Mouse (Mus musculus) MEL (cell line): ENCODE measurements around the gene Rbbp6. TPM values are rescaled to one million over a fixed set of nuclear protein-coding genes. Genes with fewer than 3 reads are reported as not detected.

Experiments used
- DNase-seq: peaks from one replicate; pipeline ENCODE4 v3.0.0; 2011; ENCODE audit warnings: low read depth, low spot score
- H3K27ac ChIP-seq: 2 replicates; pipeline ENCODE4 v1.5.1; 2012; ENCODE audit warnings: low read depth, mild to moderate bottlenecking, control low read depth, low read length, moderate library complexity; ENCODE audit not compliant: control insufficient read depth
- H3K27me3 ChIP-seq, 2 experiments: fragments of 150-350 bp in 1 of 2; sonication (generic) in 1 of 2; 2 replicates each; pipeline ENCODE4 v1.6.1; 2012; ENCODE audit warnings: low read length in 2 of 2, mild to moderate bottlenecking in 2 of 2, improper control_type of control experiment in 1 of 2, moderate library complexity in 1 of 2; ENCODE audit not compliant: insufficient read depth in 2 of 2, control insufficient read depth in 1 of 2
- H3K36me3 ChIP-seq, 2 experiments: 2 replicates each; pipeline ENCODE4 v1.6.1; 2012 to 2014; ENCODE audit warnings: low read length in 2 of 2, improper control_type of control experiment in 1 of 2, inconsistent platforms in 1 of 2, mild to moderate bottlenecking in 1 of 2; ENCODE audit not compliant: insufficient read depth in 2 of 2, control insufficient read depth in 1 of 2
- H3K4me1 ChIP-seq, 2 experiments: fragments of 150-350 bp in 1 of 2; sonication (generic) in 1 of 2; 2 replicates each; pipeline ENCODE4 v1.6.1; 2012; ENCODE audit warnings: low read length in 2 of 2, improper control_type of control experiment in 1 of 2, mild to moderate bottlenecking in 1 of 2; ENCODE audit not compliant: insufficient read depth in 2 of 2, control insufficient read depth in 1 of 2
- H3K4me3 ChIP-seq, 2 experiments: fragments of 150-350 bp in 1 of 2; sonication (generic) in 1 of 2; 2 replicates each; pipeline ENCODE4 v1.5.1; 2012; ENCODE audit warnings: low read depth in 2 of 2, low read length in 2 of 2, mild to moderate bottlenecking in 2 of 2, moderate library complexity in 2 of 2, control low read depth in 1 of 2, improper control_type of control experiment in 1 of 2; ENCODE audit not compliant: control insufficient read depth in 1 of 2, insufficient read depth in 1 of 2
- H3K79me2 ChIP-seq: 2 replicates; pipeline ENCODE4 v1.6.1; 2012; ENCODE audit warnings: mild to moderate bottlenecking, low read length, moderate library complexity; ENCODE audit not compliant: control insufficient read depth, poor library complexity, insufficient read depth
- H3K9ac ChIP-seq: 2 replicates; pipeline ENCODE4 v1.6.1; 2012; ENCODE audit warnings: low read depth, mild to moderate bottlenecking, control low read depth, low read length, moderate library complexity; ENCODE audit not compliant: control insufficient read depth, poor library complexity, severe bottlenecking
- H3K9me3 ChIP-seq: fragments of 150-350 bp; sonication (generic); replicated peaks from 2 replicates; pipeline ENCODE4 v1.6.1; 2012; ENCODE audit warnings: mild to moderate bottlenecking, low read length, improper control_type of control experiment, moderate library complexity; ENCODE audit not compliant: insufficient read depth
- BHLHE40 ChIP-seq: IDR thresholded peaks from 2 replicates; pipeline ENCODE4 v1.6.1; 2012; ENCODE audit warnings: low read depth, mild to moderate bottlenecking, inconsistent platforms, low read length, improper control_type of control experiment, borderline replicate concordance
- CTCF ChIP-seq, 3 experiments: IDR thresholded peaks in 2 of 3; conservative IDR thresholded peaks in 1 of 3; 2 replicates each; pipeline ENCODE4 v1.5.1; 2011 to 2012; ENCODE audit warnings: low read length in 3 of 3, low read depth in 2 of 3, mild to moderate bottlenecking in 2 of 3, improper control_type of control experiment in 1 of 3, inconsistent platforms in 1 of 3, mixed read lengths in 1 of 3, moderate library complexity in 1 of 3; ENCODE audit not compliant: control insufficient read depth in 1 of 3, insufficient read depth in 1 of 3, poor library complexity in 1 of 3, severe bottlenecking in 1 of 3
- ELF1 ChIP-seq: IDR thresholded peaks from 2 replicates; pipeline ENCODE4 v1.6.1; 2014; ENCODE audit warnings: low read depth, mild to moderate bottlenecking, inconsistent platforms, low read length, improper control_type of control experiment, moderate library complexity
- EP300 ChIP-seq, 2 experiments: IDR thresholded peaks; 2 replicates each; pipeline ENCODE4 v1.6.1; 2011; ENCODE audit warnings: improper control_type of control experiment in 2 of 2, low read length in 2 of 2, low read depth in 1 of 2, mild to moderate bottlenecking in 1 of 2
- ETS1 ChIP-seq: IDR thresholded peaks from 2 replicates; pipeline ENCODE4 v1.6.1; 2012; ENCODE audit warnings: low read depth, mild to moderate bottlenecking, inconsistent platforms, low read length, improper control_type of control experiment, moderate library complexity
- JUND ChIP-seq: IDR thresholded peaks from 2 replicates; pipeline ENCODE4 v1.6.1; 2011; ENCODE audit warnings: low read depth, mild to moderate bottlenecking, improper control_type of control experiment, low read length
- MAZ ChIP-seq: IDR thresholded peaks from 2 replicates; pipeline ENCODE4 v1.6.1; 2012; ENCODE audit warnings: low read depth, mild to moderate bottlenecking, inconsistent platforms, low read length, improper control_type of control experiment
- MEF2A ChIP-seq: IDR thresholded peaks from 2 replicates; pipeline ENCODE4 v1.6.1; 2014; ENCODE audit warnings: low read depth, mild to moderate bottlenecking, inconsistent platforms, low read length, improper control_type of control experiment; ENCODE audit not compliant: poor library complexity, insufficient replicate concordance, severe bottlenecking; ENCODE audit errors: extremely low read depth
- MXI1 ChIP-seq: IDR thresholded peaks from 2 replicates; pipeline ENCODE4 v1.6.1; 2011; ENCODE audit warnings: mild to moderate bottlenecking, low read depth, low read length, improper control_type of control experiment
- NELFE ChIP-seq: IDR thresholded peaks from 2 replicates; pipeline ENCODE4 v1.6.1; 2011; ENCODE audit warnings: low read depth, low read length, improper control_type of control experiment
- NRF1 ChIP-seq: IDR thresholded peaks from 2 replicates; pipeline ENCODE4 v1.6.1; 2014; ENCODE audit warnings: low read depth, mild to moderate bottlenecking, inconsistent platforms, low read length, improper control_type of control experiment, moderate library complexity; ENCODE audit not compliant: poor library complexity, insufficient read depth, severe bottlenecking
- POLR2A ChIP-seq, 2 experiments: IDR thresholded peaks; 2 replicates each; pipeline ENCODE4 v1.6.1; 2011 to 2012; ENCODE audit warnings: low read length in 2 of 2, mild to moderate bottlenecking in 2 of 2, control low read depth in 1 of 2, improper control_type of control experiment in 1 of 2, low read depth in 1 of 2, moderate library complexity in 1 of 2; ENCODE audit not compliant: control insufficient read depth in 1 of 2, insufficient read depth in 1 of 2, poor library complexity in 1 of 2
- POLR2AphosphoS5 ChIP-seq: IDR thresholded peaks from 2 replicates; pipeline ENCODE4 v1.6.1; 2012; ENCODE audit warnings: low read depth, borderline replicate concordance, mild to moderate bottlenecking, inconsistent platforms, low read length, moderate library complexity, mixed read lengths
- SIN3A ChIP-seq: IDR thresholded peaks from 2 replicates; pipeline ENCODE4 v1.6.1; 2012; ENCODE audit warnings: low read length, improper control_type of control experiment, inconsistent platforms
- SMC3 ChIP-seq: IDR thresholded peaks from 2 replicates; pipeline ENCODE4 v1.6.1; 2011; ENCODE audit warnings: low read depth, low read length, improper control_type of control experiment
- TBP ChIP-seq: IDR thresholded peaks from 2 replicates; pipeline ENCODE4 v1.8.0; 2011; ENCODE audit warnings: low read depth, low read length, improper control_type of control experiment
- UBTF ChIP-seq: IDR thresholded peaks from 2 replicates; pipeline ENCODE4 v1.6.1; 2012; ENCODE audit warnings: low read depth, mild to moderate bottlenecking, inconsistent platforms, low read length, improper control_type of control experiment, moderate library complexity, borderline replicate concordance; ENCODE audit not compliant: insufficient read depth
- USF2 ChIP-seq, 2 experiments: IDR thresholded peaks; 2 replicates each; pipeline ENCODE4 v1.6.1; 2011 to 2012; ENCODE audit warnings: improper control_type of control experiment in 2 of 2, low read length in 2 of 2, borderline replicate concordance in 1 of 2, inconsistent platforms in 1 of 2, low read depth in 1 of 2, mild to moderate bottlenecking in 1 of 2; ENCODE audit not compliant: insufficient read depth in 1 of 2
- ZNF384 ChIP-seq: IDR thresholded peaks from 2 replicates; pipeline ENCODE4 v1.6.1; 2012; ENCODE audit warnings: low read depth, mild to moderate bottlenecking, inconsistent platforms, low read length, improper control_type of control experiment
- polyA plus RNA-seq, 2 experiments: library from polyadenylated mRNA; stranded (reverse) in 1 of 2; unstranded in 1 of 2; fragments of >175 nt in 1 of 2; fragments of >200 nt in 1 of 2; gene quantifications; 2 replicates each; pipeline versions ENCODE4 v1.2.1 to v1.2.4; 2012; ENCODE audit warnings: low replicate concordance in 2 of 2, low read depth in 1 of 2; ENCODE audit not compliant: insufficient read length in 2 of 2, insufficient read depth in 1 of 2, missing spikeins in 1 of 2
- total RNA-seq: library from RNA; depleted of rRNA; stranded (reverse); fragments of 300-350 nt; gene quantifications from 2 replicates; pipeline ENCODE4 v1.2.3, GENCODE M21; 2012; rRNA removed

Rbbp6 gene
- total and polyA plus RNA-seq, 3 experiments, result 22.7 to 70.6 TPM; not detected in 1

- H3K79me2 ChIP-seq, result no peaks in the 10 kb centered on the region
- H3K9me3 ChIP-seq, result no peaks in the 10 kb centered on the region
- TF ChIP-seq CTCF (IDR thresholded peaks at IDR 0.05 in 2 of 3, conservative IDR thresholded peaks at IDR 0.05 in 1 of 3; ENCODE audit: control insufficient read depth in 1 of 3, insufficient read depth in 1 of 3, low read depth in 2 of 3, low read length in 3 of 3, poor library complexity in 1 of 3, severe bottlenecking in 1 of 3) (peak in 2 of 3 experiments; percentile 14 to 34; a peak in 2 of 6 replicates), MAZ (no peak)
- H3K27ac ChIP-seq, result no peak overlapping the region
- peaks cover 0 to 2% of the 10 kb centered on the region in 2 experiments; a peak in 2 of 4 replicates for H3K27me3 ChIP-seq
- H3K36me3 ChIP-seq, result no peaks in the 10 kb centered on the region
- H3K4me1 ChIP-seq, result no peaks in the 10 kb centered on the region
- H3K4me3 ChIP-seq, result no peak overlapping the region
- H3K9ac ChIP-seq, result no peak overlapping the region
- DNase-seq, result no peak
Observed at GRCm38 (mm10) chr7:123045146-123045545, 79.7 kb downstream of the Rbbp6 start.

- Histone ChIP-seq H3K4me3 (no peak overlapping the region), H3K27me3 (peaks cover 0 to 2% of the 10 kb centered on the region in 2 experiments; a peak in 2 of 4 replicates), H3K36me3 (no peaks in the 10 kb centered on the region), H3K27ac (no peak overlapping the region)
- TF ChIP-seq POLR2AphosphoS5, result no peak
- no peak for TF ChIP-seq MEF2A
- TF ChIP-seq USF2 (IDR thresholded peaks at IDR 0.05; ENCODE audit: borderline replicate concordance in 1 of 2, insufficient read depth in 1 of 2, low read depth in 1 of 2, low read length in 2 of 2), result no peak
- no peak for TF ChIP-seq SMC3
- no peak for TF ChIP-seq EP300 (IDR thresholded peaks at IDR 0.05; ENCODE audit: low read depth in 1 of 2, low read length in 2 of 2)
- TF ChIP-seq MXI1, result no peak
- no peak for TF ChIP-seq BHLHE40
- TF ChIP-seq TBP, result no peak
- TF ChIP-seq CTCF (IDR thresholded peaks at IDR 0.05 in 2 of 3, conservative IDR thresholded peaks at IDR 0.05 in 1 of 3; ENCODE audit: control insufficient read depth in 1 of 3, insufficient read depth in 1 of 3, low read depth in 2 of 3, low read length in 3 of 3, poor library complexity in 1 of 3, severe bottlenecking in 1 of 3), result no peak
- TF ChIP-seq ELF1, result no peak
- no peak for TF ChIP-seq NELFE
- TF ChIP-seq ETS1, result no peak
- TF ChIP-seq JUND, result no peak
- TF ChIP-seq UBTF, result no peak
- TF ChIP-seq NRF1, result no peak
- no peak for TF ChIP-seq ZNF384
- no peak for TF ChIP-seq SIN3A
- TF ChIP-seq POLR2A (IDR thresholded peaks at IDR 0.05; ENCODE audit: control insufficient read depth in 1 of 2, insufficient read depth in 1 of 2, low read depth in 1 of 2, low read length in 2 of 2, poor library complexity in 1 of 2), result no peak
- TF ChIP-seq, all 39 proteins: peak for 0
- Histone ChIP-seq H3K79me2 (no peaks in the 10 kb centered on the region), H3K9ac (no peak overlapping the region), H3K4me1 (no peaks in the 10 kb centered on the region), H3K9me3 (no peaks in the 10 kb centered on the region)
- no peak for DNase-seq
Observed at GRCm38 (mm10) chr7:123046473-123047091, 81.1 kb downstream of the Rbbp6 start.

Other genes with a start within 250 kb of the Rbbp6 start
- 15.3 and 18.1 TPM in 2 replicates for gene Tnrc6a, start 158.2 kb downstream of the Rbbp6 start, total RNA-seq
- 10 to 100 TPM in 1 of 2 experiments, not detected in 1; 34.5 TPM for gene Tnrc6a, start 158.2 kb downstream of the Rbbp6 start, polyA plus RNA-seq
- not detected in 2 replicates for gene Slc5a11, start 249.1 kb downstream of the Rbbp6 start, total RNA-seq
- gene Slc5a11, start 249.1 kb downstream of the Rbbp6 start, polyA plus RNA-seq, result not detected